Mouse (Mus musculus) layer of hippocampus, adult 2 months (tissue): Measurements from ENCODE around the gene Man1c1. TPM values are rescaled to one million over a fixed set of nuclear protein-coding genes. Genes with fewer than 3 reads are reported as not detected.

Experiments
- DNase-seq, 2 experiments: peaks; one replicate each; pipeline ENCODE4 v3.0.0; 2022; ENCODE audit warnings: low spot score in 2 of 2
- H3K27ac ChIP-seq: fragments of 200-600 bp; 2 replicates; pipeline ENCODE4 v1.8.1; 2022
- H3K4me3 ChIP-seq: fragments of 200-600 bp; 2 replicates; pipeline ENCODE4 v1.8.1; 2022; ENCODE audit warnings: mild to moderate bottlenecking
- CTCF ChIP-seq: fragments of 200-600 bp; conservative IDR thresholded peaks from 2 replicates; pipeline ENCODE4 v1.8.1; 2022; ENCODE audit warnings: antibody characterized with exemption, mild to moderate bottlenecking, moderate library complexity
- total RNA-seq, 2 experiments: library from RNA; stranded (reverse); gene quantifications; 2 replicates each; pipeline ENCODE4 v1.2.3; 2021

Gene Man1c1
- total RNA-seq, 2 experiments from 2014 or later: 22.1 to 25.1 TPM

GRCm38 (mm10) chr4:134660630-134661183, 43.4 kb downstream of the Man1c1 start:
- peak overlapping the region; percentile 15; the same call in 1 of the 2 replicates for H3K27ac ChIP-seq
- TF ChIP-seq CTCF: no peak
- no peak for DNase-seq

GRCm38 (mm10) chr4:134659354-134660301, 44.5 kb downstream of the Man1c1 start:
- Histone ChIP-seq H3K27ac (peak overlapping the region; percentile 10; the same call in 1 of the 2 replicates), H3K4me3 (peak overlapping the region; percentile 11; the same call in 1 of the 2 replicates)
- DNase-seq: no peak
- no peak; the same call in 1 of the 2 replicates for TF ChIP-seq CTCF

More at GRCm38 (mm10) chr4:134660630-134661183, 43.4 kb downstream of the Man1c1 start:
- H3K4me3 ChIP-seq: no peak overlapping the region

GRCm38 (mm10) chr4:134657473-134657872, 46.6 kb downstream of the Man1c1 start:
- no peak overlapping the region for H3K27ac ChIP-seq
- H3K4me3 ChIP-seq: no peak overlapping the region
- TF ChIP-seq CTCF: no peak
- DNase-seq: no peak

GRCm38 (mm10) chr4:134654391-134654790, 49.7 kb downstream of the Man1c1 start:
- DNase-seq: no peak
- TF ChIP-seq CTCF: no peak
- Histone ChIP-seq H3K4me3 (no peak overlapping the region), H3K27ac (no peak overlapping the region)

- H3K4me3 ChIP-seq: no peak overlapping the region
- no peak for TF ChIP-seq CTCF
- DNase-seq: no peak
- no peak overlapping the region for H3K27ac ChIP-seq
Observed at GRCm38 (mm10) chr4:134652720-134653119, 51.4 kb downstream of the Man1c1 start.

GRCm38 (mm10) chr4:134652151-134652550, 51.9 kb downstream of the Man1c1 start:
- H3K27ac ChIP-seq: no peak overlapping the region
- no peak for TF ChIP-seq CTCF
- DNase-seq: no peak
- H3K4me3 ChIP-seq: no peak overlapping the region

- no peak for TF ChIP-seq CTCF
- H3K27ac ChIP-seq: no peak overlapping the region
- H3K4me3 ChIP-seq: no peak overlapping the region
- no peak for DNase-seq
Observed at GRCm38 (mm10) chr4:134651358-134651757, 52.7 kb downstream of the Man1c1 start.

GRCm38 (mm10) chr4:134645042-134645948, 58.8 kb downstream of the Man1c1 start:
- peak overlapping the region; percentile 82 for H3K27ac ChIP-seq
- no peak for TF ChIP-seq CTCF
- no peak overlapping the region for H3K4me3 ChIP-seq
- DNase-seq: peak in 1 of 2 experiments; percentile 52

GRCm38 (mm10) chr4:134644410-134644809, 59.7 kb downstream of the Man1c1 start:
- TF ChIP-seq CTCF: no peak
- Histone ChIP-seq H3K4me3 (no peak overlapping the region), H3K27ac (peak overlapping the region; percentile 82)
- no peak for DNase-seq

GRCm38 (mm10) chr4:134641711-134642516, 62.2 kb downstream of the Man1c1 start:
- TF ChIP-seq CTCF: no peak
- no peak for DNase-seq
- Histone ChIP-seq H3K4me3 (no peak overlapping the region), H3K27ac (peak overlapping the region; percentile 79)

GRCm38 (mm10) chr4:134639325-134639724, 64.8 kb downstream of the Man1c1 start:
- Histone ChIP-seq H3K4me3 (no peak overlapping the region), H3K27ac (no peak overlapping the region)
- TF ChIP-seq CTCF: no peak
- DNase-seq: no peak

- no peak overlapping the region for H3K27ac ChIP-seq
- no peak for TF ChIP-seq CTCF
- no peak for DNase-seq
- H3K4me3 ChIP-seq: no peak overlapping the region
Observed at GRCm38 (mm10) chr4:134638111-134638550, 66.0 kb downstream of the Man1c1 start.
